Mouse (Mus musculus) midbrain, embryonic 10.5 days (tissue): ENCODE measurements at regions not wholly inside any gene's neighbourhood (a gene's known extent, or its start where the extent isn't known, plus 50 kb on each side); places are given as distances from the start of the nearest gene placed in this dataset.

Experiments
- DNase-seq: peaks from one replicate; pipeline ENCODE4 v3.0.0-alpha.2; 2017; ENCODE audit warnings: low spot score
- H3K27ac ChIP-seq: fragments of 300-500 bp; sonication (generic); replicated peaks from 2 replicates; pipeline ENCODE4 v1.5.1; 2016; ENCODE audit warnings: mild to moderate bottlenecking
- H3K27me3 ChIP-seq: fragments of 300-500 bp; sonication (generic); 2 replicates; pipeline ENCODE4 v1.6.1; 2016; ENCODE audit warnings: low read depth, mild to moderate bottlenecking; ENCODE audit not compliant: poor library complexity, severe bottlenecking
- H3K36me3 ChIP-seq: fragments of 300-500 bp; sonication (generic); 2 replicates; pipeline ENCODE4 v1.6.1; 2016; ENCODE audit warnings: mild to moderate bottlenecking, moderate library complexity
- H3K4me1 ChIP-seq: fragments of 300-500 bp; sonication (generic); 2 replicates; pipeline ENCODE4 v1.6.1; 2016
- H3K4me3 ChIP-seq: fragments of 300-500 bp; sonication (generic); 2 replicates; pipeline ENCODE4 v1.5.1; 2016; ENCODE audit warnings: mild to moderate bottlenecking, moderate library complexity
- H3K9me3 ChIP-seq: fragments of 300-500 bp; sonication (generic); replicated peaks from 2 replicates; pipeline ENCODE4 v1.6.1; 2016; ENCODE audit warnings: mild to moderate bottlenecking
- WGBS: fragments of 180-500 bp; shearing (Covaris S2); methylation state at CpG from one replicate; pipeline ENCODE4 v1.1.7; 2016; 5-methylcytosine and 5-hydroxymethylcytosine counted together

GRCm38 (mm10) chr4:142756332-142756731 lies 456.5 kb downstream of the Prdm2 start:
- Histone ChIP-seq H3K4me3 (no peak overlapping the region), H3K36me3 (no peaks in the 10 kb centered on the region), H3K4me1 (peaks cover 8% of the 10 kb centered on the region; the same call in 1 of the 2 replicates), H3K9me3 (no peaks in the 10 kb centered on the region), H3K27me3 (peaks cover 54% of the 10 kb centered on the region), H3K27ac (no peak overlapping the region)
- DNase-seq: no peak
- WGBS: 55% methylated on average over 6 of the region's 6 CpGs

- no peaks in the 10 kb centered on the region for H3K9me3 ChIP-seq
- peaks cover 18% of the 10 kb centered on the region for H3K4me1 ChIP-seq
- H3K27ac ChIP-seq: no peak overlapping the region
- H3K36me3 ChIP-seq: no peaks in the 10 kb centered on the region
- 19% methylated on average over 8 of the region's 8 CpGs for WGBS
- H3K4me3 ChIP-seq: no peak overlapping the region
- peaks cover 84% of the 10 kb centered on the region for H3K27me3 ChIP-seq
- DNase-seq: peak; percentile 47
Measured at GRCm38 (mm10) chr4:142749918-142750317, 462.9 kb downstream of the Prdm2 start.

- Histone ChIP-seq H3K4me1 (peaks cover 5% of the 10 kb centered on the region), H3K4me3 (no peak overlapping the region), H3K27ac (no peak overlapping the region), H3K27me3 (no peaks in the 10 kb centered on the region), H3K36me3 (no peaks in the 10 kb centered on the region), H3K9me3 (no peaks in the 10 kb centered on the region)
- DNase-seq: no peak
- WGBS: 96% methylated on average over 4 of the region's 4 CpGs
Measured at GRCm38 (mm10) chr4:142723554-142723907, 484.3 kb upstream of the Kazn start.

- Histone ChIP-seq H3K27ac (no peak overlapping the region), H3K9me3 (no peaks in the 10 kb centered on the region), H3K36me3 (no peaks in the 10 kb centered on the region), H3K27me3 (no peaks in the 10 kb centered on the region), H3K4me1 (peaks cover 5% of the 10 kb centered on the region), H3K4me3 (no peak overlapping the region)
- WGBS: 71% methylated on average over 3 of the region's 3 CpGs
- DNase-seq: no peak
Measured at GRCm38 (mm10) chr4:142722845-142723553, 483.8 kb upstream of the Kazn start.

- DNase-seq: no peak
- H3K27me3 ChIP-seq: peaks cover 9% of the 10 kb centered on the region
- no peaks in the 10 kb centered on the region for H3K4me1 ChIP-seq
- WGBS: 88% methylated on average over 5 of the region's 5 CpGs
- H3K36me3 ChIP-seq: no peaks in the 10 kb centered on the region
- peaks cover 7% of the 10 kb centered on the region; the same call in 1 of the 2 replicates for H3K9me3 ChIP-seq
- H3K27ac ChIP-seq: no peak overlapping the region
- no peak overlapping the region for H3K4me3 ChIP-seq
Measured at GRCm38 (mm10) chr4:142701606-142702005, 462.4 kb upstream of the Kazn start.

- Histone ChIP-seq H3K27ac (no peak overlapping the region), H3K27me3 (peaks cover 16% of the 10 kb centered on the region), H3K36me3 (no peaks in the 10 kb centered on the region), H3K4me1 (peaks cover 5% of the 10 kb centered on the region), H3K9me3 (no peaks in the 10 kb centered on the region), H3K4me3 (no peak overlapping the region)
- DNase-seq: no peak
- 70% methylated on average over 13 of the region's 13 CpGs for WGBS
Measured at GRCm38 (mm10) chr4:142694926-142695325, 455.7 kb upstream of the Kazn start.

- no peaks in the 10 kb centered on the region for H3K4me1 ChIP-seq
- H3K9me3 ChIP-seq: 0 out of 2 replicates have a peak, but pooled peaks cover 5% of the 10 kb centered on the region
- DNase-seq: no peak
- 93% methylated on average over 6 of the region's 6 CpGs for WGBS
- no peak overlapping the region for H3K4me3 ChIP-seq
- no peaks in the 10 kb centered on the region for H3K36me3 ChIP-seq
- peaks cover 4% of the 10 kb centered on the region; the same call in 1 of the 2 replicates for H3K27me3 ChIP-seq
- no peak overlapping the region for H3K27ac ChIP-seq
Measured at GRCm38 (mm10) chr4:142688241-142688640, 449.0 kb upstream of the Kazn start.

GRCm38 (mm10) chr4:142677426-142677825 lies 438.2 kb upstream of the Kazn start:
- Histone ChIP-seq H3K36me3 (no peaks in the 10 kb centered on the region), H3K27ac (no peak overlapping the region), H3K27me3 (no peaks in the 10 kb centered on the region), H3K4me1 (no peaks in the 10 kb centered on the region), H3K4me3 (no peak overlapping the region), H3K9me3 (no peaks in the 10 kb centered on the region)
- 93% methylated on average over 4 of the region's 4 CpGs for WGBS
- no peak for DNase-seq

- Histone ChIP-seq H3K27ac (no peak overlapping the region), H3K36me3 (no peaks in the 10 kb centered on the region), H3K9me3 (no peaks in the 10 kb centered on the region), H3K27me3 (no peaks in the 10 kb centered on the region), H3K4me1 (no peaks in the 10 kb centered on the region), H3K4me3 (no peak overlapping the region)
- DNase-seq: no peak
- 84% methylated on average over 22 of the region's 22 CpGs for WGBS
Measured at GRCm38 (mm10) chr4:142674641-142675465, 435.7 kb upstream of the Kazn start.

- H3K36me3 ChIP-seq: no peaks in the 10 kb centered on the region
- WGBS: 86% methylated on average over 8 of the region's 8 CpGs
- H3K27ac ChIP-seq: no peak overlapping the region
- DNase-seq: no peak
- H3K4me3 ChIP-seq: no peak overlapping the region
- no peaks in the 10 kb centered on the region for H3K27me3 ChIP-seq
- H3K9me3 ChIP-seq: no peaks in the 10 kb centered on the region
- H3K4me1 ChIP-seq: no peaks in the 10 kb centered on the region
Measured at GRCm38 (mm10) chr4:142671872-142672458, 432.8 kb upstream of the Kazn start.

- Histone ChIP-seq H3K36me3 (no peaks in the 10 kb centered on the region), H3K27me3 (no peaks in the 10 kb centered on the region), H3K4me1 (no peaks in the 10 kb centered on the region), H3K9me3 (no peaks in the 10 kb centered on the region), H3K4me3 (no peak overlapping the region), H3K27ac (no peak overlapping the region)
- no peak for DNase-seq
- WGBS: 81% methylated on average over 4 of the region's 4 CpGs
Measured at GRCm38 (mm10) chr4:142664781-142665180, 425.6 kb upstream of the Kazn start.

- DNase-seq: no peak
- no peaks in the 10 kb centered on the region for H3K36me3 ChIP-seq
- H3K27ac ChIP-seq: no peak overlapping the region
- 91% methylated on average over 6 of the region's 6 CpGs for WGBS
- no peaks in the 10 kb centered on the region for H3K4me1 ChIP-seq
- no peaks in the 10 kb centered on the region; the same call in 1 of the 2 replicates for H3K9me3 ChIP-seq
- no peaks in the 10 kb centered on the region for H3K27me3 ChIP-seq
- H3K4me3 ChIP-seq: no peak overlapping the region
Measured at GRCm38 (mm10) chr4:142658156-142658555, 419.0 kb upstream of the Kazn start.

GRCm38 (mm10) chr4:142641069-142641468 lies 401.9 kb upstream of the Kazn start:
- WGBS: 91% methylated on average over 10 of the region's 10 CpGs
- no peak overlapping the region for H3K27ac ChIP-seq
- no peak overlapping the region for H3K4me3 ChIP-seq
- no peak for DNase-seq
- no peaks in the 10 kb centered on the region for H3K36me3 ChIP-seq
- no peaks in the 10 kb centered on the region for H3K27me3 ChIP-seq
- peaks cover 12% of the 10 kb centered on the region for H3K4me1 ChIP-seq
- no peaks in the 10 kb centered on the region for H3K9me3 ChIP-seq
